Mouse (Mus musculus) C2C12 (cell line): ENCODE measurements at regions not wholly inside any gene's neighbourhood (a gene's known extent, or its start where the extent isn't known, plus 50 kb on each side); places are given as distances from the start of the nearest gene placed in this dataset.

Experiments
- CEBPB ChIP-seq: IDR thresholded peaks from one replicate; pipeline ENCODE4 v1.6.1; 2011; ENCODE audit warnings: low read depth, mild to moderate bottlenecking, control low read depth, moderate library complexity
- CTCF ChIP-seq: IDR thresholded peaks from one replicate; pipeline ENCODE4 v1.5.1; 2011; ENCODE audit not compliant: control insufficient read depth, insufficient read depth, insufficient read length
- FOSL1 ChIP-seq: IDR thresholded peaks from one replicate; pipeline ENCODE4 v1.8.0; 2011; ENCODE audit warnings: mild to moderate bottlenecking, low read length; ENCODE audit not compliant: poor library complexity, insufficient read depth, severe bottlenecking
- USF1 ChIP-seq: IDR thresholded peaks from one replicate; pipeline ENCODE4 v1.6.1; 2011; ENCODE audit warnings: low read depth, mild to moderate bottlenecking, control low read depth, moderate library complexity

DNA sequence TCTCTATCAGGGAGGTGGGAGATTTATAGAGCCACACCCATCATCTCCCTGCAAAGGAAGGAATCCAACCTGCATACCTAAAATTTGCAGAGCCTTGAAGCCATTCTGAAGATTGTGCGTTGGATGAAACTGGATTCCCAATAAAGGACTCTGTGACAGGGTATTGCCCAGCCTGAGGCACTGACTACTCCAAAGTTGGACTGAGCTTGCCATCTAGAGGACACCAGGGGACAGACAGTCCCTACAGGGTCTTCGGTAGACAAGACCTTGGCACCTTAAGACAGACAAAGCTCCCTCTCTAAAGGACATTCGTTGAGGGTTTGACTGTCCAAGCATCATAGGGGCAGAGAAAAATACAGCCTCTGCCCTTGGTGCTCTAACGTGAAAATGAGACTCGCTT, 243.4 kb downstream of the Gsdmc2 start:
- no peak for TF ChIP-seq USF1
- peak; percentile 86 for TF ChIP-seq CTCF
- no peak for TF ChIP-seq FOSL1
- TF ChIP-seq CEBPB: no peak
